Mouse (Mus musculus): ENCODE measurements around the gene Ppp1r3c. TPM values are rescaled to one million over a fixed set of nuclear protein-coding genes. Genes with fewer than 3 reads are reported as not detected.
"Not testable (repeated sequence)": the region's sequence is repeated elsewhere in the genome, so short reads cannot be mapped to it uniquely, and the experiment has no call there.

Gene Ppp1r3c
- 10 to 100 TPM; 54.6 to 70.2 (median 64.5) TPM for total RNA-seq (2022)

DNA sequence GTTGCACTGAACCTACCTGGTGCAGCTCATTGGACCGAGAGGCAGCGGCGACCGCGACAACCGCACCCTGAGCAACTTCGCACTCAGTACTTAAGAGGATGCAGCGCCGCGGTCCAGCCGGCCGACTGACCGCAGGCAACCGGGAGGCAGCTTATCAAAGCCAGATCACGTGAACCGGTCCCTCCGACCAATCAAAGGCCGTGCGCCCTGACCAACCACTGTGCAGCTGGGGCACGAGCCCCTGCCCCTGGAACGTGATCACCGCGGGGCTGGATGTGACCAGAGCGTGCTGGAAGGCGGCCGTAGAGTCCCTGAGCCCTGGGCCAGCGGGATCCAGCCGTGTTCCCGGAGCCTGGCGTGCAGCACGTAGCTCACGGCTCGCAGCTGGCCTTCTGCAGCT, at the start of gene Ppp1r3c:
Ppp1r3c (minus strand) TSS at position 117 of the 400 bp plus-strand sequence.
- peak; percentile 82 to 85 for DNase-seq (ENCODE audit: low spot score in 2 of 2)

DNA sequence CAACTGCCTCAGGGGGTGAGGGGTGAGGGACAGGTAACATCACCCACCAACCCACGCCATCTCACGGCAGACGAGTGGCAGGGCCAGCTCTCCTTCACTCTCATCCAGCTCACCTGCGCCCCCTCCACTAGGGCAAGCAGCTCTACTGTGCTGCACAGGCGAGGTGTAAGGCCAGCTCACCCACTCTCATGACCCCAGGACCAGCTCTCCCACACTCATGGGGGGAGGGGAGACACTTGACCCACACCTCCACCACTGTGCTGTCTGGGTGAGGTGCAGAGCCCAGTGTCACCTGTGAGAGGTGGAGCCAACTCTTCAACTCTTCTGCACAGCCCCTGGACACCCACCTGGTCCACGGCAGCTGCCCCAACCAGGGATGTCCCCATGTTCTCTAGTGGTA, 46.7 kb upstream of the Ppp1r3c start:
- no peak for DNase-seq (ENCODE audit: low spot score in 2 of 2)

DNA sequence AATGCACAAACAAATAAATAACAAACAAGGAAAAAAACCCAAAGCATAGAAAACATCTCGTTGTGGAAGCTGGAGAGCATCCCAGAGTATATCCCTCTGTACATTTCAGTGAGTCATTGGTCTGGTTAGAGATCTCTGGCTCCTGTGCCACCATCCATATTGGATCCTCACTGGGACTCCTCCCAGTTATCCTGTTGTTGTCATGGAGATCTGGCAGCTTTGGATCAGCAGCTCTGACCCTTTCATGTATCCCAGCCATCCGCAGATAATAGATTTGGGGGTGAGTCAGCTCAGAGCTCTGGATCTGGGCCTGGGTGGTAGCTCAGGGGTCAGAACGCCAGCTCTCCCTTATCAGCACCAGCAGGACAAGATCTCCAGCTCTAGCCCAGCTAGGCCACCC, 46.1 kb upstream of the Ppp1r3c start:
- no peak for DNase-seq (ENCODE audit: low spot score in 2 of 2)

DNA sequence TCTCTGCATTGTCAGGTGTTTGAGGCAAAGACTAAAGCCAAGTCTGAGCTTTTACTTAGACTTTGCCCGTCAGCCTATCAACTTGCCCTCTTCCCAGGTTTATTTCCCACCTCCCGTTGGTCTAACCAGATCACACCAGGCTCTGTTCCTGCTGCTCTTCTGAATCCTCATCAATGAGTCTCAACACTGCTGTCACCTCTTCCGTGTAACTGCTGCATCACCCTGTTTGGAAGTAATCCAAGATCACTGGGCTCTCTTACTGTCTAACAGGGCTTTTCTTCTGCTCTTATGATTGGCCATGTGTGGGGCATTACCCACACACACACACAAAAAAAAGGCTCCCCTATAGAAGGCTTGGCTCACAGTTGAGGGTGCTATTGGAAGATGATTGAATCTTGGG, 45.5 kb upstream of the Ppp1r3c start:
- no peak for DNase-seq (ENCODE audit: low spot score in 2 of 2)

DNA sequence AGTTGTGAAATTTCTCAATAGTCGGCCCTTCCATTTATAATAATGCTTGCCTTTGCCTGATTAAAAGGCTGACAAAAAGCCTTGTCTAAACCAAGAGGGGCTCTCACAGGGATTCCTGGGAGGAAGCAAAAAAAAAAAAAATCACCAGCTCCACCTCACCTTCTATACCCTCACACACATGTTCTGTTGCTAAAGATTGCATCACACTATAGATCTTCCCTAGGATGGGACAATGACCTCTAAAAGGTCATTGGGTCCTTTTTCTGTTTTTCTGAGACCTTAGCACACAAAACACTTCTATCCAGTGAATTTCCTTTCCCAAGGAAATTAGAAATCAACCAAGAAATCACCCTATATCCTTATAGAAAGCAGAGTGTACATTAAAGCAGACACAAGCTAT, 43.9 kb upstream of the Ppp1r3c start:
- no peak for DNase-seq (ENCODE audit: low spot score in 2 of 2)

DNA sequence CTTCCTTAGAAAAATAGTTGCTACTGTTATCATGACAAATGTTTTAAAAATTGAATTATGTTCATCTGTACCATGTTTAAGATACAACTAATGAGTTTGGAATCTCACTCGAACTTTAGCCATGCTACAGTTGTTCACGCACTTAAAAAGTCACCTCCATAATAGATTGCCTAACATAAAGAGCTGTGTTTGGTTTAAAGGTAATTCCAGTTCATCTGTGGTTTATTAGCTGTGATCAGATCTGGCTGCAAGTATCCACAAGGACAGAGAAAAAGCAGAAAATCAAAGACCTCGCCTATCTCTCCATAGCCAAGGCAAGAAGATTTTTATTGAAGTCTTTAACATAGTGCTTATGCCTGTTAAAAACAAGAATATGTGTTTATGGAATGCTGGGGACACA, 43.3 kb upstream of the Ppp1r3c start:
- DNase-seq (ENCODE audit: low spot score in 2 of 2), result no peak

DNA sequence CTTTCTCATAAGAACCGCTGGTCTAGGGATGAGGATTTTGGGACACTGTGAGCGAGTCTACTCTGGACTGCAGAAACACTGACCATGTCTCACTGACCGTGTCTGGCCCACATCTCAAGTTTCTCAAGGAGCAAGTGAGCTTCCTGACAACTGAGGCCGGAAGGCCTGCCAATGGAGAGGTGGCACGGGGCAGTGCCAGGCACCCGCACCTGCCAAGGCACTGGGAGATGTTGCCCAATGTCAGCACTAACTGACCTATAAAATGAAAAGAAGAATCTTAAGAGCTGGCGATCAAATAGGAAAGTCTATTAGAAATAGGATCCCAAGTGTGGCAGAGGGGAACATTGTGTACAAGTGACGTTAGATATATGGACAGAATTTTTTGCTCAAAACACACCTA, 39.1 kb upstream of the Ppp1r3c start:
- DNase-seq (ENCODE audit: low spot score in 2 of 2), result no peak

DNA sequence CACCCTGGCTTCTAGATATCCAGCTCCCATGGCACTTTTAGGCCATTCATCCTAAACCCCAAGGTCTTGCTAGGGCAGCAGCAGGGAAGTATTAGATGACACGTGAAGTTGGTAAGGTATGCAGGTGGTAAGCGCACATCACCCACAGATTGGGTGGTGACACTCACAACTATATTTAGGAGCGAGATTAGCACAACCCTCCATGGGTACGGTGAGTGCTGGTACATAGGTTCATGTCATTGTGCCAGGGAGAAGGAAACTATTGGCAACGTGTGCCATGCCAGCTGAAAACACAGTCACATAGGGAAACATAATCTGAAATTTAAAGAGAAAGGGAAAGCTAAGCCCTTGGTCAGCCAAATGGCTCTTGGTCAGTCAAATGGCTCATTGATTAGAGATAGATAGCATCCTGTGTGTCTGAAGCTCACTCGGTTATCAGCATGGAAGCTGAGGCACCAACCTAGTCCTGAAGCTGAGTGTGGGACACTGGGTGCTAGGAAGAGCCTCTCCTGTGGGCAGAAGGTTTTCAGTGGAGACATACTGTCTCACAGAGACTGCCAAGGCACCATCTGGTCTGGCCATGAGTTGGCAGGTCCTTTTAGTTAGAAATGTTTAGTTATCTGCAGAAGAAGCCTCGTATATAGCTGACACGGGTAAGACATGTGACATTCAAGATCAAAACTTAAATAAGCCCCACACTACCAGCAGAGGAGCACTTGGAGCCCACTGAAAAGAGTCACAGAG, 37.4 kb upstream of the Ppp1r3c start:
- peak; percentile 16 to 34 for DNase-seq (ENCODE audit: low spot score in 2 of 2)

DNA sequence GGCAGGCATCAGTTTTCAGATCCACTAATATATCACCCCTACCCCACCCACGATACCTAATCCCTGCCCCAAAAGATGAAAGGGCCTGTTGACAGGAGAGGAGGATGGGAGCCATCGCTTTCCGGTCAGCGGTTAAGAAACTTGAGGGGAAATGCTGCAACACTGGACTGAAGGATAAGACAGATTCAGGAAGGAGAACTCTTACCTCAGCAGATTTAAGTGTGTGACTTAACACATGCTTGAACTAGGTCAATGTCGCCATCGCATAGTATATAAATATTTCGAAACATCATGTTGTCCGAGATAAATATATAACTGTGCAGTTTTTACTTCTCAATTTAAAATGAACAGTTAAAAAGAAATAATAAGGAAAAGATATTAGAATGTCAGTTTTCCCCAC, 31.6 kb upstream of the Ppp1r3c start:
- no peak for DNase-seq (ENCODE audit: low spot score in 2 of 2)

DNA sequence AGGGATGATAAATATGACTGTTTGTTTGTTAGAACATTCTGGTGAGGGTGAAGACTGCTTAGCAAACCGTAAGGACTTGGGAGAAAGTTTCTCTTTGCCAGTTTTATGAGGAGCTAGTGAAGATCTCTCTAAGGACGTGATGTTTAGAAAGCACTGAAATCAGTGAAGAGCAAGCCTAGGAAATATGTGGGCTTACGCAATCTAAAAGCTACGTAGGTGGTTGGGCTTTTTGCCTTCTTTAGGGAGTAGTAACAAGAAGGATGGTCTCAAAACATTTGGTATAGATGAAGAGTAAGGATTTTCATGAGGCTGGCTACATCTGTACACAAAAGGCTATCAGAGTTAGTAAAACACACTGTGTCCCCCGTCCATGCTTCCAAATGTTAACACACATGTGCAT, 28.0 kb upstream of the Ppp1r3c start:
- DNase-seq (ENCODE audit: low spot score in 2 of 2), result no peak

DNA sequence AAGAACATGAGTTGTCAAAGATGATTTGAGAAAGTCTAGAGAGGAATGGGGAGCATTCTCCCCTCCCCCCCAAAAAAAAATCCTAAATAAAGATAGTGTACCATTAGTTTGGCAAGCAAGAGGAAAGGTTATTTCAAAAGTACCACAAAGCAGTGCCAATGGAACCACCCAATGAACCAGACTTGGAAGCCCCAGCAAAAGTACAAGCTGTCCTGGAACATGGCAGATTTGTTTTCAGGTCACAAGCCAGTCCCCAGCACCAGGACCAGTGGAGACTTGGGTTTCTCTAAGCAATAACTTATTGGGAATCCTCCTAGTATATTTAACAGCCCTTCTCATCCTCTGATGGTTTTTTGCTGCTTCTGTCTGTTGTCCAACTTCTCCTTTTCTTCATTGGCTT, 12.5 kb upstream of the Ppp1r3c start:
- no peak for DNase-seq (ENCODE audit: low spot score in 2 of 2)

DNA sequence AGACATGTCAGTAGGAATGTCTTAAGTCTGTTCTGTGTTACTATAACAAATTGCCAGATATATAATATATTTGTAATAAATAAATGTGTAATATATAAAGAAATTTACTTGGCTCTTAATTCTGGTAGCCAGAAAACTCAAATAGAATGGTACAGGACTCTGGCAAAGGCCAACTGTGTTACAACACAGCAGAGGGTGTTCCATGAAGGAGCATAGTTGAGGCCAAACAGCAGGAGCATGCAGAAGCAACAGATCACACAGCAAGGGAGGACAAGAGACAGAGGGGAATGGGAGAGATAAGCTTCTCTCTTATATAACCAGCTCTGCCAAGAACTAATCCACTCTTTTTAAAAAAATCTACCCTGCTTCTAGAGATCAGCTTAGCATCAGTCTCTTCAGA, 5.9 kb upstream of the Ppp1r3c start:
- no peak for DNase-seq (ENCODE audit: low spot score in 2 of 2)

DNA sequence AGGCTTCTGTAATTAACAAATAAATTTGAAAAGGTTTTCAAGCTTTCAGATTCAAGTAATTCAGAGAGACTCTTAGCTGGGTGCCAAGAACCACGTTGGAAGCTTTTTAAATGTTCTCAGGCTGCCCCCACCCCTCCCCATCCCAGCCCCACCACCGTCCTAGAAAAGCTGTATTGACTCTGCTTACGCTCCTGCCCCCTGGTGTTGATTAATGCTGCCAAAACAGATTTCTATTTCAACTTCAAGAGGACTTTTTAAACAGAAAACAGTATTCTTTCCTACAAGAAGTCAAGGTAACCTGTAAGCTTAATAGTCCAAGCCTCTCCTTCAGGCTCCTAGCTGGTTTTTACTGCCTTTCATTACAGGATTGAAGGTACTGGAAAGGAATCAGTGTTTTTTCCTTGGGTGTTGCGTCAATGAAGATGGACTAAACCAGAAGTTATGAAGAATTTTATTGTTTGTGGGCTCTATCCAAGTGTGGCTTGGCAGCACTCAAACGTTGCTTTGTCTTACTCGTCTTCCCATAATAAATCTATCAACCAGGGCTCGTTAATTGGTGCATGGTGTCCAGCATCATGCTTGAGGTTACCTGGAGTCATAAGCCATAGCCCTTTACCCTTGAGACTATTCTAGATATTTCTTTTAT, 3.2 kb upstream of the Ppp1r3c start:
- DNase-seq (ENCODE audit: low spot score in 2 of 2), result peak in 1 of 2 experiments; percentile 17

DNA sequence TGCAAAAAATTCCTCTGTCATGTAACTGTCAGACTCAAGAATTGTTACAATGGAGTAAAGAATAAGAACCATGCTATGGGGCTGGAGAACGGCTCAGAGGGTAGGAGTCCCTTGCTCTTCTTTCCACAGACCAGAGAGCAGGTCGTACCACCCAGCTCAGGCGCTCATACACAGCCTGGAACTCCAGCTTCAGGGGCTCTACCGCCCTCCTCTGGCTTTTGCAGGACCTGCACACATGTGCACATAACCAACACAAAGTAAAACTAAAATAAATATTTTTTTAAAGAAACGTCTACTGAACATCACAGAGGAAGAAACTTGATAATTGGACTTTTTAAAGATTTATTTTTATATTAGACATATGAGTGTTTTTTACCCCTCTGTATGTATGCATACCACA, 1.6 kb upstream of the Ppp1r3c start:
- no peak for DNase-seq (ENCODE audit: low spot score in 2 of 2)

DNA sequence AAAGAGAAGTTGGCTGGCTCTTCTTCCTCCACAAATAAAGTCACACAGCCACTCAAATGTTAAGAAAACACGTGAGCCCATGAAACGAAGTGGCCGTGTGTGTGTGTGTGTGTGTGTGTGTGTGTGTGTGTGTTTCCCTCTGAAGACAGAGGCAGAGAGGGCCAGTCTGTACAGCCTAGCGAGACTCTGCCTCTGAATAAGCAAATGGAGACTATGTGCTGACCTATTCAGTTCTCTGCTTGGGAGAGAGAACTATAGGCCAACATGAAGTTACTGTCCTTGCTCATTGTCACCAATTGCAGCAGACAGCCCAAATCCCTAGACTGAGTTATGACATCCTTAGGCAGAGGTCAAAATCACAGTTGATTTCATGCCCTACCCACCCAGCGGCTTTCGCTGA, 634 bp upstream of the Ppp1r3c start:
- no peak for DNase-seq (ENCODE audit: low spot score in 2 of 2)

DNA sequence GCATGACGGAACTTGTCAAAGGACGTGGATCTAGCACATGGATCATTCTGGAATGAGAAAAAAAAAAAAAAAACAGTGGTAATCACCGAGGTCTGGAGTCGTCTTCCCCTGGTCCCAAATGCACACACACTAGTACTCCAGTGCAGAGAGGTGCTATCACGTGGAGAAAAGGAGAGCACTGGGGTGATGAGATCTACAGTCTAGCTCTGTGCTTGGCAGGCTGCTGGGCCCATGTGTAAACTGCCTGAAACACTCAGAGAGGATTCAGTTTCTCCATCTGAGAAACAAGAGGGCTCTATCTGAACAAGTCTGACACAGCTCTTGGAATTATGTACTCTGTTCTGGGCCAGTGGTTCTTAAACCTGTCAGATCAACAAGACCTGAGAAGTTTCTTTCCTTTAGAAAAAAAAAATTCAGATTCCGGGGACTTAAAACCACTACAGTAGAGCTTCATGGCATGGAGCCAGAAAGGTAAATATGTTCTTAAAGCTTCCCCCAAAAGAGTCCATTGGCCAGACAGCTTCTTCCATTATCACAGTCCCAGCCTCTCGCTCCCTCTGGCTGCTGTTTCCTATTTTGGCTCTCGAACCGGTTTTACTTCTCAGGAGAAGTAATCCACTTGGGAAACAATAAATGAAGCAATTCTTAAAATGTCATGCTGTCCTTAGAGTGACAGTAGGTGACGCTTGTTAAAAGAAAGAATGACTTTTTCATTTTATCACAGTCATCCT, 2.0 kb downstream of the Ppp1r3c start:
- no peak for DNase-seq (ENCODE audit: low spot score in 2 of 2)

DNA sequence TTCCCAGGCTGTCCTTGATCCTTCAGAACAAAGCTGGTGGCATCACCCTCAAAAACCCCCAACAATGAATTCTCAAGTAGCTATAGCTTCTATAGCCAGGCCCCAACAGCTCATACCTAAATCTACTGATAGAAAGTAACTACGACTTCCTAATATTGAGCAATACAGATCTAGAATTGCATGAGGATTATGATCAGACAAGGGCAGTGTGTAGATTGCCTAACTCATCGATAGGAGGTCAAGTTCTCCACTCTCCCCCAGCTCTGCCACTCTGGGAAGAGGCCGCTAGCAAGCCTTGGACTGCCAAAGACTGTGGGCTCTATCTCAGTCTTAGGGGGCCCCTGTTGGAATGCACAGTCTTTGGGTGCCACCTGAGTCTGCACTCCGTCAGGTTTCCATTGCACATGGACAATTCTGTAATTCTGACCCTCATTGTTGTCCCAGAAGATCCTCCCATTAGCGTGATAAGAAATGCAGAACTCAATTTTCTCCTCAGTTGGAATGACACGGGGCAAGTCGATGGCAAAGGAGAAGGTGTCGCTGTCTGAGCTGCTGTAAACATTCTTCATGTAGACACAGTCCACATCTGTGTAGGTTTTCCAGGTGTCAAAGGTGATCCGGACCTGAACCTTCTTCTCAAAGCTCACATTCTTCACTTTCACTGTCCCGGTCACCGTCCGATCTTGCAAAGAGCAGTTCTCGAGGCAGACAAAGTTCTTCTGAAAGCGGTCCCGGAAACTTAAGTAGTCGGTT, 3.1 kb downstream of the Ppp1r3c start:
- no peak for DNase-seq (ENCODE audit: low spot score in 2 of 2)

DNA sequence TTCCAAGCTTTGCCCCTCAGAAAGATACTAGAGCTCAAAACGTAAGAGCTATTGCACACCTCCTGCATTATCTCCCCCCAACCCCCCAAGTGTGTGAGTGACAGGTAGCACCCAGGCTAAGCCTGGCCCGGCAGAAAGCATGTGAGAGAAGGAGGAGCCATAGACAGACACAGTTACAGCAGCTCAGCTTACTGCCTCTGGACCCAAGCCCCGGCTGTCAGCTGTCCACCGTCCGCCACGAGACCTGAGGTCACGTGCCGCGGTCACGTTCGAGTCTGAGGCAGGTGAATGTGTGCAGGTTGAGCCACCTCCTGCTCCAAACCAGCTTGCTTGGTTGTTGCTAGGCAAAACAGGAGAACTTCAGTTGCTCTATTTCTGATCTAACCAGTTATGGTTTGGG, 5.1 kb downstream of the Ppp1r3c start:
- no peak for DNase-seq (ENCODE audit: low spot score in 2 of 2)

DNA sequence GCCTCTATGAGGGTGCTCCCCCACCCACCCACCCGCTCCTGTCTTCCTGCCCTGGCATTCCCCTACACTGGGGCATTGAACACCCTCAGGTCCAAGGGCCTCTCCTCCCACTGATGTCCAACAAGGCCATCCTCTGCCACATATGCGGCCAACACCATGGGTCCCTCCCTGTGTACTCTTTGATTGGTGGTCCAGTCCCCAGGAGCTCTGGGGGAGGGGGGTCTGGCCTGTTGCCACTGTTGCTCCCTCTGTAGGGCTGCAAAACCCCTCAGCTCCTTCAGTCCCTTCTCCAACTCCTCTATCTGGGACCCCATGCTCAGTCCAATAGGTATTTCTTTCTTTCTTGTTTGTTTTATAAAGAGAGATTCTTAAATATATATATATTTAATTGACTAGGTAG, 6.0 kb downstream of the Ppp1r3c start:
- not testable (repeated sequence) for DNase-seq (ENCODE audit: low spot score in 2 of 2)

DNA sequence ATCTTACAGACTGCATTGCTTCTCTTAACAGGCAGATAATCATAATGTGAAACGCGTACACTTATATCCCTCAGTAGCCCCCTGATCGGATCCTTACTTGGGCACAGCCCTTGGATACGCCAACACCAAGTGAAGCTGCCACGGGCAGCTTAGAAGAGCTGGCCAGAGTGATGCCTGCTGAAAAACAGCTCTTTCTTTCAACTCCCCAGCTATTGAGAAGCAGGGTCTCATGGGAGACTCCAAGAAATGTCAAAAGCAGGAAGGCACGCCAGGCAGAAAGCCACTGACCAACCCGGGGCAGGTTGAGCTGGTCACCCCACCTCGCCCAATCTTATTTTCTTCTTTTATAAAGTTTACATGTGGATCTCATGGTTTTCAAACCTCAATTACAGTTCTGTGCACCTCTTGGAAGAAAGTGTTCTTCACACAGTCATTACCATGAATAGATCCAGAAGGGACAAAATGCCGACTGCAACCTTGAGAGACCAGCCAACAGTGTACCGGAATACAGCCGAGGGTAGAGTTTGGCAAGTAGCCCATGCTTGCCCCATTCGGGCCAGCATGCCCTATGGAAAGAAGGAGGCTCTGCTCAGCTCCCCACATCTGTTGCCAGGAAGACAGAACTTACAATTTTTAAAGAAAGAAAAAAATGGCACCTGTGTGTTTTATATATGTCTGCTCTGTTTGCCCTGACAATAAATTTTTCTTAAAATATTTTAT, 7.6 kb downstream of the Ppp1r3c start:
- DNase-seq (ENCODE audit: low spot score in 2 of 2), result no peak

DNA sequence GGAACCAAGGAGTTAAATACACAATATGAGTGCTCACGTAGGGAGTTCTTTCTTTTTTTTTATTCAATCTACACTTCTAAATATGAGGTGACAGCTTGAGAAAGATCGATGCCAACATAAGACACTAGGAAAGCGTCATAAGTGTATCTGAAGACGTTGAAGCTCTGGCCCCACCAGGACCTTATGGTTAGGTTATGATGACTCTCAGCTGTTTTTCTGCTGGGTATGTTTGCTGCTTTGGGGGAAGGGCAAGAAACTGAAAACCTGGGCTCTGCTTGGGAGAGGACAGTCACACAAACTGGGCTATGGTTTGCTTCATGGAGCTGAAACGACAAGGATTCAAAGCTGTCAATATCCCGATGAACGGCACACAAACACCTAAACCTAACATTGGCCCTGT, 11.5 kb downstream of the Ppp1r3c start:
- DNase-seq (ENCODE audit: low spot score in 2 of 2), result no peak

Measured in layer of hippocampus, adult 8-10 months (tissue).